Mouse (Mus musculus): Measurements from ENCODE around the gene Cnr2.

DNA sequence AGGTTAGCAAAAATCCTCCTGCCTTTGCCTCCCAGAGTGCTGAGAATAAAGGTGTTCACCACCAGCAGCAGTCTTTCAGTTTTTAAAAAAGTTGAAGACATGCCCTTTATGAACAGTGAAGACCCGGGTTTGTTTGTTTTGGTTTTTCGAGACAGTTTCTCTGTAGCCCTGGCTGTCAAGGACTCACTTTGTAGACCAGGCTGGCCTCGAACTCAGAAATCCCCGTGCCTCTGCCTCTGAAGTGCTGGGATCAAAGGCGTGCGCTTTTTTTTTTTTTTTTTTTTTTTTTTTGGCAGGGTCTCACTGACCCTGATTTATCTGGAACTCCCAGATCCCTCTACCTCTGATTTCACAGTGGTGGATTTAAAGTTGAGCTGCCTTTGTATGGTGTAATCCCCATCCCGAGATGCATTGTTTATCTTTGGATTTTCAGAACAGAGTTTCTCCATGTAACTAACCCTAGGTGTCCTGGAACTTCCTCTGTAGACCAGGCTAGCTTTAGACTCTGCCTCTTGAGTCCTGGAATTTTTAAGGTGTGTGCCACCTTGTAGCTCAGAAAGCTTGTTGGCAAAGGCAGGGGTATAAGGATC lies 37.5 kb upstream of the Cnr2 start:
- TF ChIP-seq NELFE (IDR thresholded peaks at IDR 0.05; ENCODE audit: low read depth, low read length) (no peak), CTCF (IDR thresholded peaks at IDR 0.05 in 2 of 3, conservative IDR thresholded peaks at IDR 0.05 in 1 of 3; ENCODE audit: control insufficient read depth in 1 of 3, insufficient read depth in 1 of 3, low read depth in 2 of 3, low read length in 3 of 3, poor library complexity in 1 of 3, severe bottlenecking in 1 of 3) (no peak), POLR2A (IDR thresholded peaks at IDR 0.05; ENCODE audit: control insufficient read depth in 1 of 2, insufficient read depth in 1 of 2, low read depth in 1 of 2, low read length in 2 of 2, poor library complexity in 1 of 2) (no peak)
